Mouse (Mus musculus): ENCODE data around the gene Nfib.

The Nfib gene

GRCm38 (mm10) chr4:82704841-82705794 is at the start of gene Nfib:
Gene Nfib, minus strand, starts transcription at chr4:82705750.
- peak; percentile 32 to 45 for DNase-seq

- DNase-seq: no peak
Observed at GRCm38 (mm10) chr4:82735764-82736163, 30.2 kb upstream of the Nfib start.

- DNase-seq: no peak
Observed at GRCm38 (mm10) chr4:82734765-82735481, 29.4 kb upstream of the Nfib start.

GRCm38 (mm10) chr4:82734348-82734747 is 28.8 kb upstream of the Nfib start:
- DNase-seq: no peak

GRCm38 (mm10) chr4:82733636-82734035 is 28.1 kb upstream of the Nfib start:
- no peak for DNase-seq

GRCm38 (mm10) chr4:82730248-82730887 is 24.8 kb upstream of the Nfib start:
- DNase-seq: no peak

- DNase-seq: no peak
Observed at GRCm38 (mm10) chr4:82724058-82724457, 18.5 kb upstream of the Nfib start.

- no peak for DNase-seq
Observed at GRCm38 (mm10) chr4:82723048-82723447, 17.5 kb upstream of the Nfib start.

- DNase-seq: no peak
Observed at GRCm38 (mm10) chr4:82715833-82716232, 10.3 kb upstream of the Nfib start.

- no peak for DNase-seq
Observed at GRCm38 (mm10) chr4:82711611-82712295, 6.2 kb upstream of the Nfib start.

GRCm38 (mm10) chr4:82709666-82710065 is 4.1 kb upstream of the Nfib start:
- DNase-seq: no peak

GRCm38 (mm10) chr4:82706012-82706411 is 462 bp upstream of the Nfib start:
- DNase-seq: no peak

- peak in 1 of 2 experiments; percentile 32 for DNase-seq
Observed at GRCm38 (mm10) chr4:82704079-82704830, 1.3 kb downstream of the Nfib start.

GRCm38 (mm10) chr4:82702808-82703207 is 2.7 kb downstream of the Nfib start:
- no peak for DNase-seq

- DNase-seq: peak; percentile 20 to 45
Observed at GRCm38 (mm10) chr4:82699504-82699903, 6.0 kb downstream of the Nfib start.

GRCm38 (mm10) chr4:82698616-82699015 is 6.9 kb downstream of the Nfib start:
- DNase-seq: peak; percentile 37 to 38

- DNase-seq: no peak
Observed at GRCm38 (mm10) chr4:82697151-82697550, 8.4 kb downstream of the Nfib start.

GRCm38 (mm10) chr4:82695760-82696501 is 9.6 kb downstream of the Nfib start:
- peak in 1 of 2 experiments; percentile 23 for DNase-seq

- DNase-seq: no peak
Observed at GRCm38 (mm10) chr4:82692009-82692326, 13.6 kb downstream of the Nfib start.

- peak in 1 of 2 experiments; percentile 33 for DNase-seq
Observed at GRCm38 (mm10) chr4:82691126-82692008, 14.2 kb downstream of the Nfib start.
